Mouse (Mus musculus): ENCODE measurements at regions not wholly inside any gene's neighbourhood (a gene's known extent, or its start where the extent isn't known, plus 50 kb on each side); places are given as distances from the start of the nearest gene placed in this dataset.

- TF ChIP-seq ZNF384 (IDR thresholded peaks at IDR 0.05; ENCODE audit: low read depth, low read length), result no peak
- TF ChIP-seq CHD2 (IDR thresholded peaks at IDR 0.05; ENCODE audit: low read depth, low read length), result no peak
- no peak for TF ChIP-seq HCFC1 (IDR thresholded peaks at IDR 0.05; ENCODE audit: borderline replicate concordance, insufficient read depth, low read length)
Measured at GRCm38 (mm10) chr5:85525385-85526194, 539.8 kb downstream of the Cenpc1 start.
